Mouse (Mus musculus): ENCODE results near the gene Med16. TPM values are rescaled to one million over a fixed set of nuclear protein-coding genes. Genes with fewer than 3 reads are reported as not detected.

The Med16 gene
- total and polyA plus RNA-seq, 3 experiments: 10.2 to 22.8 (median 12.1) TPM

DNA sequence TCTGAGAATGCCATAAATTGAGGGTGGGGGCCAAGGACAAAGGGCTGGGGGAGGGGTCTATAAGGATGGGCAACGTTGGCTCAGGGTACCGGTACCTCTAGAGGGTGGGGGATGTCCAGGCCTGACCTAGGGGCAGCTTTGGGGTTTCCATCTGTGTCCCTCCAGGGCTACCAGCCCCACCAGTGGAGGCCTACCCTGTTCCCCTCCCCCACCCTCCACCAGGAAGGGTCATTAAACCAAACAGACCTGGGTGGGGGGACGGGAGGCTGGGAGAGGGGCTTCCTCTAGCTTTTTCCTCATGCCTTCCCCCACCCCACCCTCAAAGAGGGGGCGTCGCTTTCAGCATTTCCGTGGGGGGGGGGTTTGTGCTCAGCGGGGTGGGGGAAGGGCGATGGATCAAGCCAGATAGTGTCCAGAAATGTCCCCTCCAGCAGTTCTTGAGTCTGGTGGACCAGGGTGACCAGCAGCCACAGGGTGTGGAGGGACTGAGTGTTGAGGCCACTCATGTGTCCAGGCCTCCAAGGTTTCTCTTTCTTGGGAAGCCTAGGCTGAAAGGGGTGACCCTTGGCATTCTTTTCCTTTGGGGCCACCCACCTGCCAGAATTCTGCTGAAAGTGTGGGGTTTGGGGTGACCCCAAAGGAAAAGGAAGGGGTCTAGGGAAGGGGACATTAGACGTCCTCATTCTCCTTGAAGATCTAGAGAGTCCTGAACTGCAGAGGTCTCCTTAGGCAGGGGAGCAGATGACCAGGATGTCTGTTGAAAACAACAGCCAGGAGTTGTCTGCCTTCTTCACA, 20.4 kb upstream of the Med16 start:
- no peaks in the 10 kb centered on the region for H3K9me3 ChIP-seq (replicated peaks; ENCODE audit: low read length)
- peak overlapping the region; percentile 98 for H3K9ac ChIP-seq (ENCODE audit: insufficient read depth, low read depth)
- H3K27me3 ChIP-seq (replicated peaks): no peaks in the 10 kb centered on the region
- peak overlapping the region; percentile 78 for H3K4me2 ChIP-seq (ENCODE audit: insufficient read depth, low read depth, poor library complexity, severe bottlenecking)
- peaks cover 20 to 66% of the 10 kb centered on the region in 2 experiments for H3K4me1 ChIP-seq (ENCODE audit: control insufficient read depth in 1 of 2, insufficient read depth in 2 of 2)
- peak overlapping the region; percentile 65 for H3K27ac ChIP-seq (ENCODE audit: insufficient read depth, low read depth)
- peaks cover 35 to 44% of the 10 kb centered on the region in 2 experiments for H3K36me3 ChIP-seq (replicated peaks in 1 of 2; ENCODE audit: control insufficient read depth in 1 of 2, insufficient read depth in 1 of 2, low read length in 1 of 2)
- 0 out of 2 replicates have a peak, but pooled peaks have one; percentile 24 for TF ChIP-seq ZMIZ1 (IDR thresholded peaks at IDR 0.05; ENCODE audit: low read depth, low read length)
- no peak for TF ChIP-seq USF2 (conservative IDR thresholded peaks at IDR 0.05; ENCODE audit: low read depth, low read length)
- 0 out of 2 replicates have a peak, but pooled peaks have one; percentile 33 for TF ChIP-seq MAZ (IDR thresholded peaks at IDR 0.05; ENCODE audit: low read depth, low read length)
- no peak for TF ChIP-seq ZC3H11A (IDR thresholded peaks at IDR 0.05; ENCODE audit: low read depth, low read length)
- no peak for TF ChIP-seq EP300 (IDR thresholded peaks at IDR 0.05; ENCODE audit: low read length)
- TF ChIP-seq POLR2A (IDR thresholded peaks at IDR 0.05; ENCODE audit: low read depth, low read length): 0 out of 2 replicates have a peak, but pooled peaks have one; percentile 36
- TF ChIP-seq CHD2 (IDR thresholded peaks at IDR 0.05; ENCODE audit: low read length): peak; percentile 90
- no peak for TF ChIP-seq ETS1 (conservative IDR thresholded peaks at IDR 0.05; ENCODE audit: low read depth, low read length)
- TF ChIP-seq SIN3A (IDR thresholded peaks at IDR 0.05; ENCODE audit: low read length): peak; percentile 42; the same call in 1 of the 2 replicates
- DNase-seq (ENCODE audit: extremely low read depth): no peak
- peak overlapping the region; percentile 72 to 96 (median 91) for H3K4me3 ChIP-seq (replicated peaks in 1 of 3; ENCODE audit: low read depth in 2 of 3, low read length in 2 of 3, poor library complexity in 1 of 3)
- dilution Hi-C loops (cut with MboI; ENCODE audit: extremely low pct_ligation_motif_present, extremely low pct_unique_long_range_greater_than_20kb, low sequenced_read_pairs): no loop called here
- in situ Hi-C loops (cut with MboI; ENCODE audit: low pct_ligation_motif_present, low pct_unique_long_range_greater_than_20kb, low sequenced_read_pairs): loop anchor here (5.0 kb wide), 2 partner anchors 33 to 37 kb away; partner anchors contain the start of genes Cfd and Wdr18
- peaks cover 72% of the 10 kb centered on the region for H3K79me2 ChIP-seq (replicated peaks; ENCODE audit: control insufficient read depth, extremely low read depth, insufficient read depth, poor library complexity, severe bottlenecking)

DNA sequence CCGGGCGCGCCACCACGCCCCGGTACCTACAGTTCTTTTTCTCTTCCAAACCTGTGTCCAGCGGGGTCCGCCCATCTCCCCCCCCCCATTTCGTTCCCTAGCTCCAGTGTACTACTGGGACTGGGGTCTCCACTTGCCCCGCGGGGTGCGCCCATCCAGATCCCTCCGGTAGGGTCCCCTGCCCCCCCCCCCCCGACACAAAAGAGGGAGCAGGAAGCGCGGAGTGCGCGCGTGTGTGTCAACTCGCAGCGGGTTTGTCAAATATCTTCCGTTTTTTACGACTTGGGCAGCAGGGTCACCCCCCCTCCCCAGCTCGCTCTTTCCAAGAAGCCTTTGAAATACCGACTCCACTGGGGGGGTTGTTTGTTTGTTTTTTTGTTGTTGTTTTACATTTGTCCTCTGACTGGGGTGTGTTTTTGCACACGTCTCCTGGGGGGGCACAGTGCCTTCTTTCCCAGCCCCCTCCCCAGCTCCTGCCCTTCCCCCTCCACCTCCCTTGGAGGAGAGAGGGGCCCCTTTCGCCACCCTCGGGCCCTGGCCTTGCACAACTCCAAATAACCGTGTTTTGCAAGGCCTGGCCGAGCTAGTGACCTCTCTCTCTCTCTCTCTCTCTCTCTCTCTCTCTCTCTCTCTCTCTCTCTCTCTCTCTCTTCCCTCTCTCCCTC, 19.4 kb upstream of the Med16 start:
- H3K27ac ChIP-seq (ENCODE audit: insufficient read depth, low read depth): peak overlapping the region; percentile 80; the same call in 1 of the 2 replicates
- H3K9me3 ChIP-seq (replicated peaks; ENCODE audit: low read length): no peaks in the 10 kb centered on the region
- DNase-seq (ENCODE audit: extremely low read depth): peak; percentile 51
- H3K4me1 ChIP-seq (ENCODE audit: control insufficient read depth in 1 of 2, insufficient read depth in 2 of 2): peaks cover 10 to 66% of the 10 kb centered on the region in 2 experiments
- H3K79me2 ChIP-seq (replicated peaks; ENCODE audit: control insufficient read depth, extremely low read depth, insufficient read depth, poor library complexity, severe bottlenecking): peaks cover 63% of the 10 kb centered on the region
- dilution Hi-C loops (cut with MboI; ENCODE audit: extremely low pct_ligation_motif_present, extremely low pct_unique_long_range_greater_than_20kb, low sequenced_read_pairs): no loop called here
- TF ChIP-seq CHD2 (IDR thresholded peaks at IDR 0.05; ENCODE audit: low read length) (peak; percentile 66; the same call in 1 of the 2 replicates), CHD1 (IDR thresholded peaks at IDR 0.05; ENCODE audit: low read depth, low read length) (no peak; the same call in 1 of the 2 replicates), IRF4 (IDR thresholded peaks at IDR 0.05; ENCODE audit: low read depth, low read length) (peak; percentile 3; the same call in 1 of the 2 replicates), POLR2A (IDR thresholded peaks at IDR 0.05; ENCODE audit: low read depth, low read length) (peak; percentile 26; the same call in 1 of the 2 replicates), MAFK (IDR thresholded peaks at IDR 0.05; ENCODE audit: insufficient replicate concordance, low read length) (no peak), CTCF (conservative IDR thresholded peaks at IDR 0.05 in 1 of 2, IDR thresholded peaks at IDR 0.05 in 1 of 2; ENCODE audit: low read depth in 2 of 2, low read length in 2 of 2) (no peak), SMC3 (IDR thresholded peaks at IDR 0.05; ENCODE audit: low read depth, low read length) (no peak), TCF12 (IDR thresholded peaks at IDR 0.05; ENCODE audit: low read depth, low read length) (0 out of 2 replicates have a peak, but pooled peaks have one; percentile 30), ETS1 (conservative IDR thresholded peaks at IDR 0.05; ENCODE audit: low read depth, low read length) (no peak), SIN3A (IDR thresholded peaks at IDR 0.05; ENCODE audit: low read length) (no peak), ZC3H11A (IDR thresholded peaks at IDR 0.05; ENCODE audit: low read depth, low read length) (no peak), MYC (IDR thresholded peaks at IDR 0.05; ENCODE audit: low read depth, low read length) (no peak), MAZ (IDR thresholded peaks at IDR 0.05; ENCODE audit: low read depth, low read length) (0 out of 2 replicates have a peak, but pooled peaks have one; percentile 2), GABPA (IDR thresholded peaks at IDR 0.05; ENCODE audit: insufficient replicate concordance, low read depth, low read length) (no peak), NRF1 (IDR thresholded peaks at IDR 0.05; ENCODE audit: low read depth, low read length) (no peak), NELFE (IDR thresholded peaks at IDR 0.05; ENCODE audit: low read depth, low read length) (0 out of 2 replicates have a peak, but pooled peaks have one; percentile 3), HCFC1 (IDR thresholded peaks at IDR 0.05; ENCODE audit: low read depth, low read length) (0 out of 2 replicates have a peak, but pooled peaks have one; percentile 11)
- peak overlapping the region; percentile 46; the same call in 1 of the 2 replicates for H3K4me2 ChIP-seq (ENCODE audit: insufficient read depth, low read depth, poor library complexity, severe bottlenecking)
- H3K4me3 ChIP-seq (replicated peaks in 1 of 3; ENCODE audit: low read depth in 2 of 3, low read length in 2 of 3, poor library complexity in 1 of 3): peak overlapping the region; percentile 72 to 96 (median 91)
- H3K9ac ChIP-seq (ENCODE audit: insufficient read depth, low read depth): peak overlapping the region; percentile 98
- in situ Hi-C loops (cut with MboI; ENCODE audit: low pct_ligation_motif_present, low pct_unique_long_range_greater_than_20kb, low sequenced_read_pairs): loop anchor here (5.0 kb wide), 2 partner anchors 34 to 36 kb away; partner anchors contain the start of genes Cfd and Wdr18
- H3K27me3 ChIP-seq (replicated peaks): no peaks in the 10 kb centered on the region
- peaks cover 25 to 35% of the 10 kb centered on the region in 2 experiments for H3K36me3 ChIP-seq (replicated peaks in 1 of 2; ENCODE audit: control insufficient read depth in 1 of 2, insufficient read depth in 1 of 2, low read length in 1 of 2)
